Mouse (Mus musculus) kidney, embryonic 16.5 days (tissue): ENCODE measurements around the gene Helz. TPM values are rescaled to one million over a fixed set of nuclear protein-coding genes. Genes with fewer than 3 reads are reported as not detected.

ENCODE experiments used
- ATAC-seq: fragments of 200-750 bp; cut with Nextera tagmentation; 2 replicates; pipeline ENCODE4 v1.8.0; 2017; ENCODE audit warnings: moderate TSS enrichment; ENCODE audit not compliant: low FRiP score, low TSS enrichment
- H3K27ac ChIP-seq: fragments of 300-500 bp; sonication (generic); 2 replicates; pipeline ENCODE4 v1.5.1; 2014; ENCODE audit warnings: low read length
- H3K27me3 ChIP-seq: fragments of 300-500 bp; sonication (generic); 2 replicates; pipeline ENCODE4 v1.6.1; 2014; ENCODE audit warnings: low read length, control low read depth, mixed read lengths; ENCODE audit not compliant: insufficient read depth
- H3K36me3 ChIP-seq: fragments of 300-500 bp; sonication (generic); 2 replicates; pipeline ENCODE4 v1.6.1; 2014; ENCODE audit warnings: low read length, control low read depth, mixed read lengths; ENCODE audit not compliant: insufficient read depth
- H3K4me1 ChIP-seq: fragments of 300-500 bp; sonication (generic); 2 replicates; pipeline ENCODE4 v1.6.1; 2014; ENCODE audit warnings: low read length, control low read depth, mixed read lengths; ENCODE audit not compliant: insufficient read depth
- H3K4me2 ChIP-seq: fragments of 300-500 bp; sonication (generic); replicated peaks from 2 replicates; pipeline ENCODE4 v1.6.1; 2014; ENCODE audit warnings: low read depth, low read length
- H3K4me3 ChIP-seq: fragments of 300-500 bp; sonication (generic); 2 replicates; pipeline ENCODE4 v1.5.1; 2014; ENCODE audit warnings: mild to moderate bottlenecking, low read length
- H3K9ac ChIP-seq: fragments of 300-500 bp; sonication (generic); replicated peaks from 2 replicates; pipeline ENCODE4 v1.6.1; 2014; ENCODE audit warnings: low read length
- H3K9me3 ChIP-seq: fragments of 300-500 bp; sonication (generic); 2 replicates; pipeline ENCODE4 v1.6.1; 2016; ENCODE audit warnings: low read length, control low read depth
- WGBS: fragments of 180-500 bp; shearing (Covaris S2); extraction: QIAGEN DNeasy Blood & Tissue Kit; methylation state at CpG from one replicate; pipeline ENCODE4 v1.1.7; 2014; 5-methylcytosine and 5-hydroxymethylcytosine counted together
- polyA plus RNA-seq: library from polyadenylated mRNA; unstranded; fragments of >200 nt; fragmentation: Nextera tagmentation; extraction: Ambion mirVana; gene quantifications from 2 replicates; pipeline ENCODE4 v1.2.1, GENCODE M21; 2015

The Helz gene
- polyA plus RNA-seq, 1 experiment from 2014 or later: 20.1 TPM

DNA sequence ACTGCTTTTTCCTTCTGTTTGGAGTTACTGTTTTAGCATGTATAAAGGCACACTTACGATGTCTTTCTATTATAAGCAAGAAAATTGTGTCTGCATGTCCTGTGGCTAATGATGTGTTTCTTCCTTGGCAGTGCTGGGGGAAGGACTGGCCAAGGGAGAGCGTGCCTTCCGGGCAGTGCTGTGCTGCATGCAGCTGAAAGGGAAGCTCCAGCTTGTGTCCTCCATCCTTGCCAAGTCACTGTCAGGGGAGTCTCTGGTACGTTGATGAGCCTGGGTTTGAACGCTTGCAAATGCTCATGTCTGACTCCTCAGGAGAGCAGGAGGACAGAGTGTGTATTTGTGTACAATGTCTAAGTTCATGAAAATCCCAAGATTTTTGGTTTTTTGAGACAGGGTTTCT, 44.8 kb downstream of the Helz start:
- no peak for ATAC-seq
- no peak overlapping the region for H3K27ac ChIP-seq
- no peaks in the 10 kb centered on the region for H3K9me3 ChIP-seq
- H3K27me3 ChIP-seq: no peaks in the 10 kb centered on the region
- peaks cover 23% of the 10 kb centered on the region for H3K36me3 ChIP-seq
- H3K4me2 ChIP-seq: no peak overlapping the region
- H3K9ac ChIP-seq: no peak overlapping the region
- WGBS: 92% methylated on average over 5 of the region's 5 CpGs
- no peaks in the 10 kb centered on the region for H3K4me1 ChIP-seq
- H3K4me3 ChIP-seq: no peak overlapping the region

GRCm38 (mm10) chr11:107597381-107597780, 49.7 kb downstream of the Helz start:
- Histone ChIP-seq H3K4me2 (no peak overlapping the region), H3K27ac (no peak overlapping the region), H3K9me3 (no peaks in the 10 kb centered on the region), H3K9ac (no peak overlapping the region), H3K27me3 (no peaks in the 10 kb centered on the region), H3K4me3 (no peak overlapping the region), H3K36me3 (peaks cover 46% of the 10 kb centered on the region), H3K4me1 (no peaks in the 10 kb centered on the region)
- 90% methylated on average over 4 of the region's 4 CpGs for WGBS
- ATAC-seq: no peak

- Histone ChIP-seq H3K4me3 (no peak overlapping the region), H3K27me3 (no peaks in the 10 kb centered on the region), H3K9me3 (no peaks in the 10 kb centered on the region), H3K4me1 (no peaks in the 10 kb centered on the region), H3K36me3 (peaks cover 26% of the 10 kb centered on the region), H3K27ac (no peak overlapping the region), H3K9ac (no peak overlapping the region), H3K4me2 (no peak overlapping the region)
- 73% methylated on average over 7 of the region's 7 CpGs for WGBS
- ATAC-seq: no peak
Measured at GRCm38 (mm10) chr11:107605694-107606093, 58.0 kb downstream of the Helz start.

- Histone ChIP-seq H3K9ac (no peak overlapping the region), H3K27me3 (no peaks in the 10 kb centered on the region), H3K27ac (no peak overlapping the region), H3K4me1 (peaks cover 5% of the 10 kb centered on the region; the same call in 1 of the 2 replicates), H3K4me2 (no peak overlapping the region), H3K9me3 (no peaks in the 10 kb centered on the region), H3K4me3 (no peak overlapping the region), H3K36me3 (peaks cover 20% of the 10 kb centered on the region)
- 68% methylated on average over 5 of the region's 5 CpGs for WGBS
- ATAC-seq: no peak
Measured at GRCm38 (mm10) chr11:107613906-107614305, 66.2 kb downstream of the Helz start.

- H3K27ac ChIP-seq: no peak overlapping the region
- 81% methylated on average over 4 of the region's 5 CpGs for WGBS
- H3K9ac ChIP-seq: no peak overlapping the region
- no peak overlapping the region for H3K4me3 ChIP-seq
- no peak overlapping the region for H3K4me2 ChIP-seq
- H3K4me1 ChIP-seq: peaks cover 5% of the 10 kb centered on the region; the same call in 1 of the 2 replicates
- H3K36me3 ChIP-seq: peaks cover 34% of the 10 kb centered on the region
- H3K9me3 ChIP-seq: no peaks in the 10 kb centered on the region
- no peaks in the 10 kb centered on the region for H3K27me3 ChIP-seq
- ATAC-seq: no peak
Measured at GRCm38 (mm10) chr11:107615696-107616095, 68.0 kb downstream of the Helz start.

GRCm38 (mm10) chr11:107617976-107618375, 70.2 kb downstream of the Helz start:
- peaks cover 5% of the 10 kb centered on the region; the same call in 1 of the 2 replicates for H3K4me1 ChIP-seq
- peaks cover 40% of the 10 kb centered on the region for H3K36me3 ChIP-seq
- no peak overlapping the region for H3K27ac ChIP-seq
- H3K4me3 ChIP-seq: no peak overlapping the region
- no peaks in the 10 kb centered on the region for H3K9me3 ChIP-seq
- no peak overlapping the region for H3K9ac ChIP-seq
- ATAC-seq: no peak
- H3K27me3 ChIP-seq: no peaks in the 10 kb centered on the region
- 56% methylated on average over 5 of the region's 5 CpGs for WGBS
- no peak overlapping the region for H3K4me2 ChIP-seq

DNA sequence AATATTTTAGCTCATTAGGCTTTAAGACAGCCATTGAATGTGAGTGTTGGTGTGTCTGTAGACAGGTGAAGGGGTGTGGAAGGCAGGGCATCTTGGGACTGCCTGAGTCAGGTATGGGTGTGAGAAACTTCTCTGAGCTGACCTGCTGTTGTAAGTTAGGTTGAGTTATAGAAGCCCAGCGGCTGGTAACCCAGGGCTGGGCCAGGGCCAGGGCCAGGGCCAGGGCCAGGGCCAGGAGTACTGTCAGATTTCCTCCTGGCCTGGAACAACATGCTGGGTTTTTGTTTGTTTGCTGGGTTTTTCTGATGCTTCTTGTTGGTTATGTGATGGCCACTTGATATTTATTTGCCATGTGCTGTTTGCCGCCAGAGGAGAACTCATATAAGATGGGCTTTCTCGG, 76.9 kb downstream of the Helz start:
- Histone ChIP-seq H3K4me1 (no peaks in the 10 kb centered on the region), H3K4me2 (no peak overlapping the region), H3K27ac (no peak overlapping the region), H3K4me3 (no peak overlapping the region), H3K27me3 (no peaks in the 10 kb centered on the region), H3K9ac (no peak overlapping the region), H3K36me3 (peaks cover 22% of the 10 kb centered on the region), H3K9me3 (no peaks in the 10 kb centered on the region)
- 88% methylated on average over 3 of the region's 3 CpGs for WGBS
- ATAC-seq: no peak

DNA sequence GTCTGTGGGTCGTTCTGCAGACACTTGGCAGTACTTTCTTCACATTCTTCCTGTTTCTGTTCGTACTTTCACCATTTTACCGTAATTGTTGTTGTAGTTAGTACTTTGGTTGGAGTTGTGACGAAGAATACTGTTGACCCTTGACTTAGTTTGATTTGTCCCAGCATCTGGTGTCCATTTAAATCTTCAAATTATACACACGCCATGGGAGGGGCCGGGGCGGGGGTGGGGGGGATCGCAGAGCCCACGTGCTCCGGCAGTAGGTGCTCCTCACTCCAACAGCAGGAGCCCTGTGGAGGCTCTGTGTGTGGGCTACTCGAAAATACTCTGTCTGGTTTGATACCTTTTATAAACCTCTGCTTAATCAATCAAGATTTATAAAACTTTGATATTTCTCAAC, 78.0 kb downstream of the Helz start:
- no peaks in the 10 kb centered on the region for H3K4me1 ChIP-seq
- no peak for ATAC-seq
- H3K27me3 ChIP-seq: no peaks in the 10 kb centered on the region
- H3K4me2 ChIP-seq: no peak overlapping the region
- H3K9ac ChIP-seq: no peak overlapping the region
- H3K9me3 ChIP-seq: no peaks in the 10 kb centered on the region
- no peak overlapping the region for H3K4me3 ChIP-seq
- no peak overlapping the region for H3K27ac ChIP-seq
- 84% methylated on average over 11 of the region's 11 CpGs for WGBS
- H3K36me3 ChIP-seq: peaks cover 15% of the 10 kb centered on the region

DNA sequence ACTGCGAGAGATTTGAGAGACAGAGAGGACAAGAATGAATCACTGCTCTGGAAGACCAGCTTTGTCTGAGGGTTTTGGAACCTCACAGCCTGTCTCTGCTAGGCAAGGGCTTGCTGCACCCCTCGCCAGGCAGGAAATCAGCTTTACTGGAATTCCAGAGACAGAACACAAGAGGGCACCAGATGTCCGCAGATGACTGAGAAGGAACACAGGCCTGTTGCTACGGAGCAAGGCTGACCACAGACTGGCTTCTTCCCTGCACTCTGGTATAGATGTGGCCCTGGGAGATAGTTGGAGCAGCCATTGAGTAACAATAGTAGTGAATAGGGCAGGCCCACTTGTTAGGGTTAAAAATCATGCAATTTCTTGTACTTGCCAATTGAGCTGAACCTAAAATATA, 81.8 kb downstream of the Helz start:
- H3K4me2 ChIP-seq: no peak overlapping the region
- H3K9me3 ChIP-seq: no peaks in the 10 kb centered on the region
- no peak overlapping the region for H3K27ac ChIP-seq
- H3K4me1 ChIP-seq: no peaks in the 10 kb centered on the region
- ATAC-seq: peak; percentile 79
- WGBS: 35% methylated on average over 4 of the region's 4 CpGs
- no peak overlapping the region for H3K9ac ChIP-seq
- H3K36me3 ChIP-seq: peaks cover 24% of the 10 kb centered on the region
- H3K4me3 ChIP-seq: no peak overlapping the region
- H3K27me3 ChIP-seq: no peaks in the 10 kb centered on the region

DNA sequence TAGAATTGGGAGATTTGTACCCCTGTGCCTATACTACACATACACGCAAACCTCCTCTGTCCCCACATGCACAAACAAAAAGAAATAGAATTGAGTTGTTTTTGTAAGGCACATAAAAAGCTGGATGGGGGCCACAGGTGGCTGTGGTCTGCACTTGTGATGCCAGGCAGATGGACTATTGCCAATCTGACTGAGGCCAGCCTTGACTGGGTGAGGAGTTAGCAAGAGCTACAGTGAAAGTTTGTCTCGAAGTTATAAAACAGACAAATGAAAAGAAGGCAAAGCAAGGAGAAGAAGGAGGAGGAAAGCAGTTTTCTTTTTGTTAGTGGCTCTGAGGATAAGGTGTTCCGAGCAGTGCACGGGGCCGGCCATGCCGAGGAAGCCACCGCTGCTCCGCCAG, 82.2 kb downstream of the Helz start:
- H3K36me3 ChIP-seq: peaks cover 27% of the 10 kb centered on the region
- H3K4me1 ChIP-seq: no peaks in the 10 kb centered on the region
- no peak overlapping the region for H3K4me3 ChIP-seq
- H3K4me2 ChIP-seq: no peak overlapping the region
- H3K9me3 ChIP-seq: no peaks in the 10 kb centered on the region
- WGBS: 94% methylated on average over 8 of the region's 8 CpGs
- H3K27me3 ChIP-seq: no peaks in the 10 kb centered on the region
- no peak overlapping the region for H3K27ac ChIP-seq
- ATAC-seq: no peak
- H3K9ac ChIP-seq: no peak overlapping the region
